19 mouse cellular contexts compared by ENCODE assay signal in genomic region chr13:90724598-90724997, GRCm38 (mm10).
"Had no signal": no experiment of that assay in that cellular context is flagged by ENCODE, and none has a peak within 500 bp of the region (broad histone marks: within the 10 kb centered on the region; RNA-seq: fewer than 3 reads in every experiment).

No protein-coding gene starts in this region.

- H3K27ac ChIP-seq: limb, embryonic 12.5 days; limb, embryonic 15.5 days; liver, embryonic 12.5 days; liver, embryonic 15.5 days; macrophage; midbrain, embryonic 12.5 days; midbrain, embryonic 15.5 days; neural tube, embryonic 12.5 days; neural tube, embryonic 15.5 days; stomach, postnatal 0 days had no signal

- H3K36me3 ChIP-seq: limb, embryonic 12.5 days; limb, embryonic 15.5 days; liver, embryonic 12.5 days; liver, embryonic 15.5 days; midbrain, embryonic 12.5 days; midbrain, embryonic 15.5 days; neural tube, embryonic 12.5 days; neural tube, embryonic 15.5 days had no signal

- H3K9me3 ChIP-seq: limb, embryonic 12.5 days; limb, embryonic 15.5 days; liver, embryonic 12.5 days; liver, embryonic 15.5 days; midbrain, embryonic 12.5 days; midbrain, embryonic 15.5 days; neural tube, embryonic 12.5 days; neural tube, embryonic 15.5 days had no signal

- H3K27me3 ChIP-seq: limb, embryonic 12.5 days; limb, embryonic 15.5 days; liver, embryonic 12.5 days; liver, embryonic 15.5 days; midbrain, embryonic 12.5 days; midbrain, embryonic 15.5 days; neural tube, embryonic 12.5 days; neural tube, embryonic 15.5 days had no signal

- ATAC-seq: liver, embryonic 12.5 days; midbrain, embryonic 15.5 days had no signal

- H3K4me1 ChIP-seq: limb, embryonic 15.5 days; liver, embryonic 12.5 days; liver, embryonic 15.5 days; midbrain, embryonic 15.5 days had no signal

- H3K9ac ChIP-seq: limb, embryonic 12.5 days; limb, embryonic 15.5 days; liver, embryonic 12.5 days; liver, embryonic 15.5 days; midbrain, embryonic 12.5 days; midbrain, embryonic 15.5 days; neural tube, embryonic 12.5 days; neural tube, embryonic 15.5 days had no signal

- H3K4me2 ChIP-seq: limb, embryonic 12.5 days; limb, embryonic 15.5 days; liver, embryonic 12.5 days; liver, embryonic 15.5 days; midbrain, embryonic 12.5 days; midbrain, embryonic 15.5 days; neural tube, embryonic 12.5 days; neural tube, embryonic 15.5 days had no signal

- DNase-seq: kidney, postnatal 14 days; kidney, postnatal 4 days; left cerebral cortex, postnatal 4 days; right cerebral cortex, adult 18-20 months; right cerebral cortex, postnatal 14 days; right cerebral cortex, postnatal 4 days; thymus, adult 2 months; thymus, postnatal 14 days; thymus, postnatal 4 days had no signal

- H3K4me3 ChIP-seq: limb, embryonic 12.5 days; limb, embryonic 15.5 days; liver, embryonic 12.5 days; liver, embryonic 15.5 days; midbrain, embryonic 12.5 days; midbrain, embryonic 15.5 days; neural tube, embryonic 12.5 days; neural tube, embryonic 15.5 days had no signal
